Mouse (Mus musculus): ENCODE results near the gene Prkcsh. TPM values are rescaled to one million over a fixed set of nuclear protein-coding genes. Genes with fewer than 3 reads are reported as not detected.

Gene Prkcsh
- total and polyA plus RNA-seq, 3 experiments: 46.2 to 67.5 (median 61.5) TPM

DNA sequence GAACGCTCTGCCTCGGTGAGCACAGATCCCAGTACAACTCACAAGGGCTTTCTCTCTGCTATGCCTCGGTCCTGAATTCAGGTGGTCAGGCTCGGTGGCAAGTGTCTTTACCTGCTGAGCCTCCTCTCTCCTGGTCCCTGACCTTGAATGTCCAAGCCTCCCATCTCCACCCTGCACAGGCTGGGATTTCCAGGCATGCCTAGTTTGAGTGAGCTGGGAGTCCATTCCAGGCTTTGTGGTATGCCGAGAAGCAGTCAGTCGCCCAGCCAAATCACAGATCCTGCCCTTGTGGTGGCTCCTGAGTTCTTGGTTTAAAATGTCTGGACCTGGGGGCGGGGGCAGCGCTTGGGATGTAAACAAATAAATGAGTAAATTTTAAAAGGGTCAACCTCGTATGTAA is 44.7 kb downstream of the Prkcsh start:
- H3K79me2 ChIP-seq (replicated peaks; ENCODE audit: control insufficient read depth, insufficient read depth, low read length): no peaks in the 10 kb centered on the region
- no peak overlapping the region for H3K27ac ChIP-seq
- peaks cover 14% of the 10 kb centered on the region for H3K27me3 ChIP-seq (ENCODE audit: control insufficient read depth, insufficient read depth, low read length)
- no peak for TF ChIP-seq EP300 (IDR thresholded peaks at IDR 0.05; ENCODE audit: insufficient read depth, low read depth, low read length)
- intact Hi-C loops (cut with DNase I): no loop called here
- WGBS: 45% methylated on average over 9 of the region's 9 CpGs
- H3K4me1 ChIP-seq (ENCODE audit: control insufficient read depth, insufficient read depth, low read length): no peaks in the 10 kb centered on the region
- no peaks in the 10 kb centered on the region for H3K36me3 ChIP-seq (ENCODE audit: control insufficient read depth, insufficient read depth, low read length)
- H3K9ac ChIP-seq (ENCODE audit: low read depth, low read length): no peak overlapping the region
- no peak for DNase-seq
- no peak overlapping the region for H3K4me3 ChIP-seq

DNA sequence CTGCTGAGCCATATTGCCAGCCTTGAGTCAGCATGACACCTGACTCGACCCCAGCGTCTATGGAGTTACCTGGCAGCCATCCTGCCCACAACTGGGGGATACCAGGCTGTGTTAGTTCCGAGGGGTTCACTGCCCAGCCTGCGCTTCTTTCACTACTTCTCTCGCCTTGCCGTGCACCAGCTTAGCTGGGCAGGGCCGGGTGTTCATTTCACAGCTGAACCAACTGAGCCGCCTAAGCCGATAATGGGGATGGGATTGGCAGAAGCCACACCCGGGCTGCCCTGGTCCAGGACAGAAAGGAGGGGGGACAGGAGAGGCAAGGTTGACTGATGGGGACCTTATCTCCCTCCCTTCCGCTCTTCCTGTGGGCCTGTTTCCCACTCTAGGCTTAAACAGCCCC is 46.7 kb downstream of the Prkcsh start:
- Histone ChIP-seq H3K4me1 (ENCODE audit: control insufficient read depth, insufficient read depth, low read length) (no peaks in the 10 kb centered on the region), H3K79me2 (replicated peaks; ENCODE audit: control insufficient read depth, insufficient read depth, low read length) (no peaks in the 10 kb centered on the region), H3K27me3 (ENCODE audit: control insufficient read depth, insufficient read depth, low read length) (peaks cover 14% of the 10 kb centered on the region), H3K27ac (no peak overlapping the region), H3K4me3 (no peak overlapping the region), H3K36me3 (ENCODE audit: control insufficient read depth, insufficient read depth, low read length) (no peaks in the 10 kb centered on the region), H3K9ac (ENCODE audit: low read depth, low read length) (no peak overlapping the region)
- intact Hi-C loops (cut with DNase I): no loop called here
- no peak for TF ChIP-seq CTCF (IDR thresholded peaks at IDR 0.05)
- no peak for TF ChIP-seq POLR2A (IDR thresholded peaks at IDR 0.05; ENCODE audit: insufficient read depth, low read depth, low read length)
- TF ChIP-seq EP300 (IDR thresholded peaks at IDR 0.05; ENCODE audit: insufficient read depth, low read depth, low read length): no peak
- DNase-seq: no peak
- 60% methylated on average over 11 of the region's 11 CpGs for WGBS

GRCm38 (mm10) chr9:22049721-22050270 is 47.2 kb downstream of the Prkcsh start:
- no peaks in the 10 kb centered on the region for H3K79me2 ChIP-seq (replicated peaks; ENCODE audit: control insufficient read depth, insufficient read depth, low read length)
- intact Hi-C loops (cut with DNase I): no loop called here
- no peak for TF ChIP-seq CTCF (IDR thresholded peaks at IDR 0.05)
- TF ChIP-seq POLR2A (IDR thresholded peaks at IDR 0.05; ENCODE audit: insufficient read depth, low read depth, low read length): no peak
- TF ChIP-seq EP300 (IDR thresholded peaks at IDR 0.05; ENCODE audit: insufficient read depth, low read depth, low read length): no peak
- H3K4me1 ChIP-seq (ENCODE audit: control insufficient read depth, insufficient read depth, low read length): no peaks in the 10 kb centered on the region
- 51% methylated on average over 4 of the region's 4 CpGs for WGBS
- H3K27me3 ChIP-seq (ENCODE audit: control insufficient read depth, insufficient read depth, low read length): peaks cover 14% of the 10 kb centered on the region
- H3K9ac ChIP-seq (ENCODE audit: low read depth, low read length): no peak overlapping the region
- DNase-seq: no peak
- H3K36me3 ChIP-seq (ENCODE audit: control insufficient read depth, insufficient read depth, low read length): no peaks in the 10 kb centered on the region
- H3K4me3 ChIP-seq: no peak overlapping the region
- no peak overlapping the region for H3K27ac ChIP-seq

DNA sequence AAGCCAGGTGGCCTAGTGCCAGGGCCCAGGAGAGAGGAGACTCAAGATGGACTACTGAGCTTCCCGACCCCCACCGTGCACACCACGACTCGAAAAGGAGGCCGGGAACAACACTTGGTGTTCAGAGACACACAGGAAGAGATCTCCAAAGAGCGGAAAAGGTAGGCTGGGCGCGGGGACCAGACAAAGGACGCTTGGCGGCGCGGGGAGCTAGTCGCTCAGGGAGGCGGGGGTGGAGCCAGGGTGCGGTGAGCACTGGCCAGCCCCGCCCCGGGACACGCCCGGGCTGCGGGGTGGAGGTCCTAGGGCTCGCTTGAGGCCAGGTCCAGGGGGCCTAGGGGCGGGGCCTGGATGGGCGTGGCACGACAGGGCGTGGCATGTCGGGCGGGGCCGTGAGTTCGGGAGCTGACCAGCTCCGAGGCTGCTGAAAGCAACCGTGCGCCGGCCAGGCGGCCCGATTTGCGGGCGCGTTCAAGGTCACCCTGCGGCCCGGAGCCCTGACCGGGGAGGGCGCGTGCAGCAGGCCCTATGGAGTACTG is 47.8 kb downstream of the Prkcsh start:
- WGBS: 3% methylated on average over 43 of the region's 43 CpGs
- intact Hi-C loops (cut with DNase I): no loop called here
- peak; percentile 46 to 57 for DNase-seq

DNA sequence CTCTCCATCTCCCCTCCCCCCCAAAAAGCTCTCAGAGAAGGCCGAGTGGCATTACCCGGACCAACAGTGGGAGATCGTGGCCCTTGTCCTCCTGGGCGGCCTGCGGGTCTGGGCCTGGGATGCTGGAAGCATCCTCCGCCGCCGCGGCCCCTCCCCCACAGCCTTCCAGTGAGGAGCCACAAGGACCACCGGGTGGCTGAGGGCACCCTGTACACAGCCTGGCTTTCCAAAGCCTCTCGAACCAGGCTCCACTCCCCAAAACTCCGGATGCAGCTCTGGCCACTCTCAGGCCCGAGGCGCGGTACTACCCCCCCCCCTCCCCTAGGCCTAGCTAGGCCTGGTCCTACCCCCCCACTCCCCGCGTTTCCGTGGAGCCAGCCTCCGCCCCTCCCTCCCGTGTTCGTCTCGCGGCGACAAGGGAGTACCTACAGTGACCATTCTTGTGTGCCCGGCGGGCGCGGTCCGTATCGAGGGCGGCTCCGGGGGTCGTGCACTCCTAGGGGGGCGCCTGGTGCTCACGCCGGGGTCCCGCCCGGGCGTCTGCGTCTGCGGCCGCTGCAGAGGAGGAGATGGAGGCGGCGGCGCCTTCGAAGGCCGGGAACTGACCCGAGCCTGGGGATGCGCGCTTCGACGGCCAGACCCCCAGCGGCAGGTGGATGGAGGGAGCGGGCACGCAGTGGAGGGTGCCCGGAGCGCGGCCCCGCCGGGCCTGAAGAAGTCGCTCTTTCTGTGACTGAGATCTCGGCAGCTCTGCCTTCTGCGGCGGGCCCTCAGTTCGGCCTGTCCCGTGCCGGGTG is 48.8 kb downstream of the Prkcsh start:
- TF ChIP-seq EP300 (IDR thresholded peaks at IDR 0.05; ENCODE audit: insufficient read depth, low read depth, low read length) (no peak), CTCF (IDR thresholded peaks at IDR 0.05) (no peak), POLR2A (IDR thresholded peaks at IDR 0.05; ENCODE audit: insufficient read depth, low read depth, low read length) (no peak)
- intact Hi-C loops (cut with DNase I): no loop called here
- Histone ChIP-seq H3K9ac (ENCODE audit: low read depth, low read length) (no peak overlapping the region), H3K36me3 (ENCODE audit: control insufficient read depth, insufficient read depth, low read length) (no peaks in the 10 kb centered on the region), H3K4me3 (peak overlapping the region; percentile 35; the same call in 1 of the 2 replicates), H3K27ac (no peak overlapping the region), H3K4me1 (ENCODE audit: control insufficient read depth, insufficient read depth, low read length) (no peaks in the 10 kb centered on the region), H3K79me2 (replicated peaks; ENCODE audit: control insufficient read depth, insufficient read depth, low read length) (no peaks in the 10 kb centered on the region), H3K27me3 (ENCODE audit: control insufficient read depth, insufficient read depth, low read length) (peaks cover 14% of the 10 kb centered on the region)
- no peak for DNase-seq
- 3% methylated on average over 66 of the region's 67 CpGs for WGBS

More for the DNA sequence above, 47.8 kb downstream of the Prkcsh start:
- no peaks in the 10 kb centered on the region for H3K36me3 ChIP-seq (ENCODE audit: control insufficient read depth, insufficient read depth, low read length)
- TF ChIP-seq POLR2A (IDR thresholded peaks at IDR 0.05; ENCODE audit: insufficient read depth, low read depth, low read length) (no peak), CTCF (IDR thresholded peaks at IDR 0.05) (no peak), EP300 (IDR thresholded peaks at IDR 0.05; ENCODE audit: insufficient read depth, low read depth, low read length) (no peak)
- peak overlapping the region; percentile 35; the same call in 1 of the 2 replicates for H3K4me3 ChIP-seq
- H3K27ac ChIP-seq: no peak overlapping the region
- H3K4me1 ChIP-seq (ENCODE audit: control insufficient read depth, insufficient read depth, low read length): no peaks in the 10 kb centered on the region
- peaks cover 14% of the 10 kb centered on the region for H3K27me3 ChIP-seq (ENCODE audit: control insufficient read depth, insufficient read depth, low read length)
- H3K79me2 ChIP-seq (replicated peaks; ENCODE audit: control insufficient read depth, insufficient read depth, low read length): no peaks in the 10 kb centered on the region
- H3K9ac ChIP-seq (ENCODE audit: low read depth, low read length): no peak overlapping the region

- TF ChIP-seq CTCF (IDR thresholded peaks at IDR 0.05): no peak
- no peak for TF ChIP-seq POLR2A (IDR thresholded peaks at IDR 0.05; ENCODE audit: insufficient read depth, low read depth, low read length)
- no peak for TF ChIP-seq EP300 (IDR thresholded peaks at IDR 0.05; ENCODE audit: insufficient read depth, low read depth, low read length)
- no peaks in the 10 kb centered on the region for H3K79me2 ChIP-seq (replicated peaks; ENCODE audit: control insufficient read depth, insufficient read depth, low read length)
- no peaks in the 10 kb centered on the region for H3K4me1 ChIP-seq (ENCODE audit: control insufficient read depth, insufficient read depth, low read length)
- H3K27ac ChIP-seq: no peak within 1 kb of the TSS
- 3% methylated on average over 26 of the region's 28 CpGs for WGBS
- H3K27me3 ChIP-seq (ENCODE audit: control insufficient read depth, insufficient read depth, low read length): peaks cover 14% of the 10 kb centered on the region
- no peak within 1 kb of the TSS for H3K9ac ChIP-seq (ENCODE audit: low read depth, low read length)
- H3K36me3 ChIP-seq (ENCODE audit: control insufficient read depth, insufficient read depth, low read length): no peaks in the 10 kb centered on the region
- H3K4me3 ChIP-seq: peak within 1 kb of the TSS; percentile 35; the same call in 1 of the 2 replicates
- no peak for DNase-seq
- intact Hi-C loops (cut with DNase I): no loop called here
Measured at GRCm38 (mm10) chr9:22051958-22052254, 49.3 kb downstream of the Prkcsh start, which contains the start of gene Elavl3. TSS of gene Elavl3 (minus strand) at chr9:22052023.

Measured in heart, adult 2 months (tissue).